Mouse (Mus musculus): Measurements from ENCODE around the gene Rbbp8nl. TPM values are rescaled to one million over a fixed set of nuclear protein-coding genes. Genes with fewer than 3 reads are reported as not detected.

Rbbp8nl gene
- not detected for total RNA-seq (2023)

DNA sequence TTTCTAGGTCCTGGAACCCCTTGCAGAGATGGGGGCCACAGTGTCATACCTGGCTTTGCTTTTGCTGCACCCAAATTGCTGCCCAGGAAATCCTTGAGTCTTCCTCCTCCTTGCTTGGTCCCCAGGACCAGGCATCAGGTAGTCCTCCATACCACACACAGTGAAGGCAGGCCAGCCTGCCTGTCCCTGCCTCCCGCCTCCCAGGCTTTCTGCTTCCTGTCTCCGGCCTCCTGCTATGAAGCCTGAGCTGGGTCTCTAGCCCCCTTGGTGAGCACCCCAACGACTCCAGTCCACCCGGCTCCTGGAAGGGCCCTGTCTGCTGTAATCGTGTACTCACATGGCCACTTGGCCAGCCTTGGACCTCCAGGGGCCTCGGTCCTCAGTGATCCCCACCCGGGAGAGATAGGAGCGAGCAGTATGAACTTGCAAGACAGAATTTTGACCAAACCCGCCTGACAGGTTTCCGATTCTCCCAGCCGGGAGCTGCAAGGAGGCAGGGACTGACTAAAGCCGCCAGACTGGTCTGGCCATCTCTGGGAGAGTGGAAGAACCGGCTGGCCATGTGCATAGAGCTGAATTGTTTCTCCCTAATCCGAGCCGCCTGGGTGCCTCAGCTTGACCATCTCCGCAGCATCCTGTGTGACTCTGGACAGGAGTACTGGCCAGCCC is at the start of gene Rbbp8nl:
Gene Rbbp8nl (minus strand): TSS at position 440 of the 669 bp plus-strand sequence.

DNA sequence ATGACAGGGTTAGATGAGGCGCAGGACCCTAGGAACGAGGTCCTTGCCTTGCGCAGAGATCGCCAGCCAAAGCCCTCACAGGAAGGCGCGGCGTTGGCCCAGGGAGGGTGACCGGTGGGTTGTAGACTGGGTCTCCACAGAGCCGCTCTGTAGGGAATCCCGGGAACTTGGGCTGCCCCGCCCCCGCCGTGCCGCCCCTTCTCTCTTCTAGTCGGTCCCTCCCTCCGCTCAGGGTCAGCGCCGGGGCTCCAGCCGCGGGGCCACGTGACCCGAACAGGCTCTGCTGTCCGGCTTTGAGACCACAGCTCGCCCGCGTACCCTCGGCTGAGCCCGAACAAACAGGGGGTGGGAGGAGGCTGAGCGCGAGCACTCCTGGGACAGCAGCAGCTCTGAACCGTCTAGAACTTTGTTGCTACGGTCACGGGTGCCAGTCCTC is 44.9 kb upstream of the Rbbp8nl start, which contains the start of gene Gata5:
Gene Gata5 (minus strand): TSS at position 149 of the 436 bp plus-strand sequence.

DNA sequence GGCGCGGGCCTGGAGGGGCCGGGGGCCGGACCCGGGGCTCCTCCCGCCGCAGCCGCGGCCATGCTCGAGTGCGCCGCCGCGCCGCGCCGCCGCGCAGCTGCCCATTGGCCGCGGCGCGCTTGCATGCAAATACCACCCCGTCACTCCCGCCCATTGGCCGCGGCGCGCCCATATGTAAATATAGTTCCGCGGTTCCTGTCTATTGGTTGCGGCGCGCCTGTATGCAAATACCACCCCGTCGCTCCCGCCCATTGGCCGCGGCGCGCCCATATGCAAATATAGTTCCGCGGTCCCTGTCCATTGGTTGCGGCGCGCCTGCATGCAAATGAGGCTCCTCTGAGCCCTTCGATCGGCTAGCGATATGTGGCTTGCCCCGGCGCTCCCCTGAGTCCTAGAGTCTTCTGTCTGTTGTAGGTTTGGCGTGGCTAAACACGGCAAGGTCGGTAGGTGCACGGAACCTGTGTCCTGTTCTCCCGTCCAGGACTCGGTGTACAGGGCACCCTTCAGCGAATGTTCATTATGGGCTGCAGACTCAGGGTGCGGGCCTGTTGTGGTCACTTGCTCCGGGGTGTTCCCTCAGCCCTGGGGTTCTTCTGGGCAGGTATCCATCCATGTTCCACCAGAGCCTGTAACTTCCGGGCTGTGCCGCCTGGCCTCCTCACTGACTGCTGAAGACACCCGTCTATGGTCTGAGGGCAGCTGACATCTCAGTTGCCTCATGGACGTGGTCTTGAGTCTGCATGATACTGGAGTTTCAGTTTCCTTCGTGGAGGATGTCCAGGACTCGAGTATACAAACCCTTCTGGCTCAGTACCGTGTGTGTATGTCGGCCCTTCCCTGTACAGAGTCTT is 16.1 kb downstream of the Rbbp8nl start, which contains the start of gene Cables2:
Gene Cables2 (minus strand): TSS at position 103 of the 851 bp plus-strand sequence.

DNA sequence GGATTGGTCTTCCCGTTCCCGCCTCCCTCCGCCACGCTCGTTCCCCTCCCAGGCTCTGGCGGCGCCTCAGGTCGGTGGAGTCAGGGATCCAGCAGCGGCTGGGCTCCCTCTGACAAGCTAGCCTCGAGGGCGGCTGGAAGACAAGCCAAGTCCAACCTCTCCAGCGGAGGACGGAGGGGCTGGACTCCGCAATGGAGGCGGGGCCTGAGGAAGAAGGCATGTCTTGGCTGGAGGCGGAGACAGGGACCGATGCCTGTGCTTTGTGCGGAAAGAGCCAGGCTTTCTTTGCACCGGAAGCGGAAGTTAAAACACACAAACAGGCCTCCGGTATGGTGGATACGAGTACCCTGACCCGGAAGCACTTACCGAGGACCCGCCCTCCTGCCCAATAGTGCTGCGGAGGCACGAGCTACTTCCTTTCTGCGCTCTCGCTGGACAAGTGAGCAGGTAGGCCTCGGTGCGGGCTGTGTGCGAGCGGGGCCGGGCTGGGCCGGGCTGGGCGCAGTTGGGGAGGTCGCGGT is 32.6 kb downstream of the Rbbp8nl start, which contains the start of gene Rps21:
Gene Rps21 (plus strand): TSS at position 377 of the 521 bp plus-strand sequence.

Other genes starting within 250 kb of the Rbbp8nl start
- 100 to 1,000 TPM; 143 to 147 TPM for gene Psma7, start 247.4 kb downstream of the Rbbp8nl start, total RNA-seq (2023)
- 1 to 10 TPM; 3.6 to 5.1 TPM for gene Ss18l1, start 247.4 kb downstream of the Rbbp8nl start, total RNA-seq (2023)
- gene Mtg2, start 219.3 kb downstream of the Rbbp8nl start, total RNA-seq (2023), result 1 to 10 TPM; 8.8 to 9.8 TPM
- gene Hrh3, start 185.4 kb downstream of the Rbbp8nl start, total RNA-seq (2023), result not detected
- 10 to 100 TPM; 63.3 to 75.7 TPM for gene Osbpl2, start 170.6 kb downstream of the Rbbp8nl start, total RNA-seq (2023)
- 10 to 100 TPM; 65.2 to 68.4 TPM for gene Adrm1, start 118.4 kb downstream of the Rbbp8nl start, total RNA-seq (2023)
- under 1 TPM; 0.13 to 0.93 TPM for gene Lama5, start 64.0 kb downstream of the Rbbp8nl start, total RNA-seq (2023)
- 100 to 1,000 TPM; 572 to 585 TPM for gene Rps21, start 32.5 kb downstream of the Rbbp8nl start, total RNA-seq (2023)
- gene Cables2, start 16.4 kb downstream of the Rbbp8nl start, total RNA-seq (2023), result 10 to 100 TPM; 26.3 to 28.2 TPM
- not detected for gene Gata5, start 44.8 kb upstream of the Rbbp8nl start, total RNA-seq (2023)
- 10 to 100 TPM; 11.4 to 17.7 TPM for gene Slco4a1, start 166.4 kb upstream of the Rbbp8nl start, total RNA-seq (2023)
- not detected for gene Ntsr1, start 210.1 kb upstream of the Rbbp8nl start, total RNA-seq (2023)